Mouse (Mus musculus): ENCODE data around the gene Zwilch. TPM values are rescaled to one million over a fixed set of nuclear protein-coding genes. Genes with fewer than 3 reads are reported as not detected.

Gene Zwilch
- polyA plus RNA-seq, 1 experiment: 167 TPM

- Histone ChIP-seq H3K27ac (ENCODE audit: insufficient read depth, low read length) (no peak overlapping the region), H3K4me1 (ENCODE audit: control insufficient read depth, insufficient read depth, low read length) (no peaks in the 10 kb centered on the region), H3K4me3 (ENCODE audit: low read depth, low read length) (no peak overlapping the region), H3K9me3 (replicated peaks; ENCODE audit: control insufficient read depth, insufficient read depth, low read length, poor library complexity, severe bottlenecking) (no peaks in the 10 kb centered on the region), H3K9ac (ENCODE audit: low read depth, poor library complexity, severe bottlenecking) (no peak overlapping the region), H3K36me3 (ENCODE audit: control insufficient read depth, insufficient read depth, low read length, poor library complexity, severe bottlenecking) (no peaks in the 10 kb centered on the region), H3K27me3 (ENCODE audit: control insufficient read depth, insufficient read depth, low read length, poor library complexity, severe bottlenecking) (no peaks in the 10 kb centered on the region)
- no peak for TF ChIP-seq CTCF (IDR thresholded peaks at IDR 0.05; ENCODE audit: low read depth, low read length)
- TF ChIP-seq POLR2A (IDR thresholded peaks at IDR 0.05; ENCODE audit: insufficient read depth, low read length): no peak
Observed at GRCm38 (mm10) chr9:64110502-64110901, 62.4 kb downstream of the Zwilch start.

GRCm38 (mm10) chr9:64105301-64105700 lies 67.6 kb downstream of the Zwilch start:
- Histone ChIP-seq H3K9me3 (replicated peaks; ENCODE audit: control insufficient read depth, insufficient read depth, low read length, poor library complexity, severe bottlenecking) (no peaks in the 10 kb centered on the region), H3K4me3 (ENCODE audit: low read depth, low read length) (no peak overlapping the region), H3K9ac (ENCODE audit: low read depth, poor library complexity, severe bottlenecking) (no peak overlapping the region), H3K36me3 (ENCODE audit: control insufficient read depth, insufficient read depth, low read length, poor library complexity, severe bottlenecking) (no peaks in the 10 kb centered on the region), H3K27me3 (ENCODE audit: control insufficient read depth, insufficient read depth, low read length, poor library complexity, severe bottlenecking) (no peaks in the 10 kb centered on the region), H3K4me1 (ENCODE audit: control insufficient read depth, insufficient read depth, low read length) (no peaks in the 10 kb centered on the region), H3K27ac (ENCODE audit: insufficient read depth, low read length) (no peak overlapping the region)
- TF ChIP-seq CTCF (IDR thresholded peaks at IDR 0.05; ENCODE audit: low read depth, low read length) (no peak), POLR2A (IDR thresholded peaks at IDR 0.05; ENCODE audit: insufficient read depth, low read length) (no peak)

- no peaks in the 10 kb centered on the region for H3K27me3 ChIP-seq (ENCODE audit: control insufficient read depth, insufficient read depth, low read length, poor library complexity, severe bottlenecking)
- TF ChIP-seq POLR2A (IDR thresholded peaks at IDR 0.05; ENCODE audit: insufficient read depth, low read length) (no peak), EP300 (IDR thresholded peaks at IDR 0.05; ENCODE audit: insufficient read depth, low read depth, low read length) (0 out of 2 replicates have a peak, but pooled peaks have one; percentile 11), CTCF (IDR thresholded peaks at IDR 0.05; ENCODE audit: low read depth, low read length) (peak; percentile 99)
- no peaks in the 10 kb centered on the region for H3K4me1 ChIP-seq (ENCODE audit: control insufficient read depth, insufficient read depth, low read length)
- H3K9me3 ChIP-seq (replicated peaks; ENCODE audit: control insufficient read depth, insufficient read depth, low read length, poor library complexity, severe bottlenecking): no peaks in the 10 kb centered on the region
- no peak overlapping the region for H3K9ac ChIP-seq (ENCODE audit: low read depth, poor library complexity, severe bottlenecking)
- H3K36me3 ChIP-seq (ENCODE audit: control insufficient read depth, insufficient read depth, low read length, poor library complexity, severe bottlenecking): no peaks in the 10 kb centered on the region
- H3K4me3 ChIP-seq (ENCODE audit: low read depth, low read length): no peak overlapping the region
- no peak overlapping the region for H3K27ac ChIP-seq (ENCODE audit: insufficient read depth, low read length)
Observed at GRCm38 (mm10) chr9:64100442-64100841, 72.5 kb downstream of the Zwilch start.

- H3K27me3 ChIP-seq (ENCODE audit: control insufficient read depth, insufficient read depth, low read length, poor library complexity, severe bottlenecking): no peaks in the 10 kb centered on the region
- no peaks in the 10 kb centered on the region for H3K36me3 ChIP-seq (ENCODE audit: control insufficient read depth, insufficient read depth, low read length, poor library complexity, severe bottlenecking)
- H3K27ac ChIP-seq (ENCODE audit: insufficient read depth, low read length): no peak overlapping the region
- H3K4me1 ChIP-seq (ENCODE audit: control insufficient read depth, insufficient read depth, low read length): no peaks in the 10 kb centered on the region
- peak; percentile 57 for TF ChIP-seq CTCF (IDR thresholded peaks at IDR 0.05; ENCODE audit: low read depth, low read length)
- TF ChIP-seq EP300 (IDR thresholded peaks at IDR 0.05; ENCODE audit: insufficient read depth, low read depth, low read length): no peak
- no peak overlapping the region for H3K4me3 ChIP-seq (ENCODE audit: low read depth, low read length)
- no peaks in the 10 kb centered on the region for H3K9me3 ChIP-seq (replicated peaks; ENCODE audit: control insufficient read depth, insufficient read depth, low read length, poor library complexity, severe bottlenecking)
- no peak overlapping the region for H3K9ac ChIP-seq (ENCODE audit: low read depth, poor library complexity, severe bottlenecking)
Observed at GRCm38 (mm10) chr9:64098282-64098681, 74.6 kb downstream of the Zwilch start.

GRCm38 (mm10) chr9:64094083-64094482 lies 78.8 kb downstream of the Zwilch start:
- Histone ChIP-seq H3K36me3 (ENCODE audit: control insufficient read depth, insufficient read depth, low read length, poor library complexity, severe bottlenecking) (no peaks in the 10 kb centered on the region), H3K4me1 (ENCODE audit: control insufficient read depth, insufficient read depth, low read length) (no peaks in the 10 kb centered on the region), H3K9me3 (replicated peaks; ENCODE audit: control insufficient read depth, insufficient read depth, low read length, poor library complexity, severe bottlenecking) (no peaks in the 10 kb centered on the region), H3K4me3 (ENCODE audit: low read depth, low read length) (no peak overlapping the region), H3K27ac (ENCODE audit: insufficient read depth, low read length) (no peak overlapping the region), H3K9ac (ENCODE audit: low read depth, poor library complexity, severe bottlenecking) (no peak overlapping the region), H3K27me3 (ENCODE audit: control insufficient read depth, insufficient read depth, low read length, poor library complexity, severe bottlenecking) (no peaks in the 10 kb centered on the region)
- TF ChIP-seq EP300 (IDR thresholded peaks at IDR 0.05; ENCODE audit: insufficient read depth, low read depth, low read length) (no peak), POLR2A (IDR thresholded peaks at IDR 0.05; ENCODE audit: insufficient read depth, low read length) (no peak), CTCF (IDR thresholded peaks at IDR 0.05; ENCODE audit: low read depth, low read length) (no peak)

GRCm38 (mm10) chr9:64089004-64089403 lies 83.9 kb downstream of the Zwilch start:
- Histone ChIP-seq H3K9me3 (replicated peaks; ENCODE audit: control insufficient read depth, insufficient read depth, low read length, poor library complexity, severe bottlenecking) (no peaks in the 10 kb centered on the region), H3K36me3 (ENCODE audit: control insufficient read depth, insufficient read depth, low read length, poor library complexity, severe bottlenecking) (no peaks in the 10 kb centered on the region), H3K4me1 (ENCODE audit: control insufficient read depth, insufficient read depth, low read length) (no peaks in the 10 kb centered on the region), H3K4me3 (ENCODE audit: low read depth, low read length) (no peak overlapping the region), H3K27ac (ENCODE audit: insufficient read depth, low read length) (no peak overlapping the region; the same call in 1 of the 2 replicates), H3K9ac (ENCODE audit: low read depth, poor library complexity, severe bottlenecking) (peak overlapping the region; percentile 38; the same call in 1 of the 2 replicates), H3K27me3 (ENCODE audit: control insufficient read depth, insufficient read depth, low read length, poor library complexity, severe bottlenecking) (no peaks in the 10 kb centered on the region)
- TF ChIP-seq POLR2A (IDR thresholded peaks at IDR 0.05; ENCODE audit: insufficient read depth, low read length): no peak
- no peak for TF ChIP-seq EP300 (IDR thresholded peaks at IDR 0.05; ENCODE audit: insufficient read depth, low read depth, low read length)
- TF ChIP-seq CTCF (IDR thresholded peaks at IDR 0.05; ENCODE audit: low read depth, low read length): no peak
